Mouse (Mus musculus): ENCODE results near the gene Gm13276. TPM values are rescaled to one million over a fixed set of nuclear protein-coding genes. Genes with fewer than 3 reads are reported as not detected.
"Not testable (repeated sequence)": the region's sequence is repeated elsewhere in the genome, so short reads cannot be mapped to it uniquely, and the experiment has no call there.

Gene Gm13276
- total RNA-seq (2021) = not detected
- long read RNA-seq, experiment 1 = 0 reads
- long read RNA-seq, experiment 2 = 0 reads

DNA sequence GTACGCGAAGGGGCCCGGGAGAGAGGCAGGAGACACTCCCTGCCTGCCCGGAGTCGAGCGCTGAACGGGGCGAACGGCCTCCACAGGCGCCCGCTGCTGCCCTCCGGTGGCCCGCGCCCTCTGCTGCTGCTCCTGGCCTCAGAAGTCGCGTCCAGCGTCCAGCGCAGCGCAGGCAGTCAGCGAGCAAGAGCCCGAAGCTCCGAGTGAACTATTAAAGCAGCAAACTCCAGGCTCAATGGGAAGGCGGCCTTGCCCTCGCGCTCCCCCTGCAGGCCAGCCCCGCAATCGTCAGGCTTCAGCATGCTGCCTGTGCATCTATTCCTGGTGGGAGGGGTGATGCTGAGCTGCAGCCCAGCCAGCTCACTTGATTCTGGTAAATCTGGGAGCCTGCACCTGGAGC lies at the start of gene Gm13276:
Gm13276 (plus strand) TSS at position 301 of the 400 bp plus-strand sequence.
- DNase-seq (ENCODE audit: low spot score in 2 of 2) = not testable (repeated sequence)

DNA sequence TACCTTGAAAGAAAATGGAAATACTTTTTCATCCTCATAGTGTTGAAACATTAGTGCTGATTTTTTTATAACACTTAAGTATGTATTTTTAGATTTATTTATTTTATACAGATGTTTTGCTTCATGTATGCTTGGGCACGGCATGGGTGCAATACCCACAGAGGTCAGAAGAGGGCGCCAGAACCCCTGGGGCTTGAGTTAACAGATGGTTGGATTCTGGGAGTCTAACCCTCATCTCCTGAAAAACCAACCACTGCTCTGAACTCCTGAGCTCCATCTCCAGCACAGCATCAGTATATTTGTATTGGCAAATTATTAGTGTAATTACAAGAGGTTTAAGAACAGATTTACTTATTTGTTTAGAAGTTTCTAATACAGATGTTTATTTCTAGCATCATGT lies 47.0 kb upstream of the Gm13276 start:
- peak; percentile 55 to 69 for DNase-seq (ENCODE audit: low spot score in 2 of 2)

DNA sequence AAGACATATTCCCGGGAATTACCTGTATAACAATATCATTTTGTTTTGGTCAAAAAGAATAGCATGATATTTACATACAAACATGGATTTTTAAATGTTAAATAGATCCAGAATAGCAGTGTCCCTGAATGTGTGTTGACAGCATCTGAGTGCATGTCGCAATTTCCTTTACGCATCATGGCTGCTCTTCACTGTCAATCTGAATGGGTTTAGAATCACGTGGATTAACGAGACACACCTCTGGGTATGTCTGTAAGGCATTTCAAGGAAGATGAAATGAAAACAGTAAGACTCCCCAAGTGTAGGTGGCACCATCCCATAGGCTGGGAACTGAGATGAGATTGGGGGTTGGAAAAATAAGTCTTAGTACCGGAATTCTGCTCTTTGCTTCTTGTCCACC lies 46.5 kb upstream of the Gm13276 start:
- no peak for DNase-seq (ENCODE audit: low spot score in 2 of 2)

DNA sequence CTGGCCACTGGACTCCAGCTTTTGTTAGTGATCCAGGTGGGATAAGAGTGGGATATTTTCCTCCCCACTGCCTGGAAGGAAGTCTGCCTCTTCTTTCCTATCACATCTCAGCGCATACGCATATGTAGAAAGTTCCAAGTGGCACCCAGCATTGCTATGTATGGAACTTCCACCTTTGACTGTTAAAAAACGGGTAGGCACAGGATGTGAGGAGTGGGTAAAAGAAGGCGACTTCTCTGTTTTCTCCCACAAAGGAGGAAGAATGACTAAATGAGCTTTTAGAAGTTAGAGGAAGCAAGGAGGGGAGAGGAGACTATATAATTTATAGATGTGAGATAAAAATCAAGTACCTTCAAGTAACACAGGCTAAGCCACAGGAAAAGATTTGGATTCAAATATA lies 44.1 kb upstream of the Gm13276 start:
- DNase-seq (ENCODE audit: low spot score in 2 of 2) = no peak

DNA sequence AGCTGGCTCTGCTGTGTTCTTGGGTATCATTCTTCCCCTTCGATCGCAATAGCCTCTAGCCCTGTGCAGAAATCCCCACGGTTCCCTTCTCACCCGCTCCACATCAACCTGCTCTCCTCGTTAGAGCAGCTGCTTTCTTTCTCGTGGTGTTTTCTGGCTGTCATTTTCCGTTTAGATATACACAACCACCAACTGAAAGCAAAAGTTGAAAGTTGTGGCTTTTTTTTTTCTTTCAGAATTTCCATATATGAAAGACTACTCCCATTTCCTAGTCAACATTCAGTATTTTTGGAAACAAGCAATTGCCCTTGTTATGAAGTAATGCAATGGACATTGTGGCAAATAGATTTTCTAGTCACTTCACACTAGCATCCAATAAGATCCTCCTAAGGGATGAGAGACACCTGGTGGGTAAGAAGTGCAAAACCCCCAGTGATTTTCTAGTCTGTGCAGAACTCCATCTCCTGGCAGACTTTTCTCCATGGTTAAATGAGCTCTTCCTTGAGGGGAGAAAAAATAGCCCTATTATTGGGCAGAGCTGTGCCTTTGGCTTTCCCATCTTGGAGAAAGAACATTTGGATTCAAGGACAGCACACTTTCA lies 42.6 kb upstream of the Gm13276 start:
- DNase-seq (ENCODE audit: low spot score in 2 of 2) = no peak

DNA sequence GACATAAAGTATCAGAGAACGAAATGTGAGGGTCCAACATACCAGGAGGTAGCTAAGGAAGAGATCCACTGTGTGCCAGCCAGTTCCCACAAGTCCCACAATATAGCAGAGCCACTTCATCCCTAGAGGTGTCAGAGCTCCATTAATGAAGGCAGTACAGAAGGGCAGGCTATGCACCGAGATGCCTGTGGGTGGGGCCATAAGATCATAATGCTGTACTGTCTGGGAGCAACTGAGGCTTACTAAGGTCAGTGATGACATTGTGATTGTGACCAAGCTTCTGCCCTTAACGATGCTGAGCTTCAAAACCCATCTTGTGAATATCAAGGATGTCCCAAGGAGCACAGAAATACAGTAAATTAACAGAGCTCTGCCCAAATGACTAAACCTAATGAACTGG lies 41.3 kb upstream of the Gm13276 start:
- no peak for DNase-seq (ENCODE audit: low spot score in 2 of 2)

DNA sequence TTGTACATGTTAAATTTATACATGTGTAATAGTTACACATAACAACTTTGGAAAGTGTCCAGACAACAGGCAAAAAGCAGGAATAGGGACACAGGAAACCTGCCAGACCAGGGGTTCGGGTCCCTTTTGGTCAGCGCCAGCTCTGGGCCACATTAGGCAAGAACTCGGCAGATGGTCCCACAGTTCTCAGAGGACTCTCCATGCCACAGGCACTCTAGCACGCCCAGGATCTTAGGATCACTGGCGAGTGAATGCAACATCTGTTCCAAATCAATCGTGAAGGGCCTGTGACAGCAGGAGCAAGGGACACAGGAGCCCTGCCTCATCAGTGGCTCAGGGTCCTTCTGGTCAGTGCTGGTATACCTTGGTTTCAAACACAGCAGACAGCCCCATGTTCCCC lies 35.6 kb upstream of the Gm13276 start:
- DNase-seq (ENCODE audit: low spot score in 2 of 2) = no peak

DNA sequence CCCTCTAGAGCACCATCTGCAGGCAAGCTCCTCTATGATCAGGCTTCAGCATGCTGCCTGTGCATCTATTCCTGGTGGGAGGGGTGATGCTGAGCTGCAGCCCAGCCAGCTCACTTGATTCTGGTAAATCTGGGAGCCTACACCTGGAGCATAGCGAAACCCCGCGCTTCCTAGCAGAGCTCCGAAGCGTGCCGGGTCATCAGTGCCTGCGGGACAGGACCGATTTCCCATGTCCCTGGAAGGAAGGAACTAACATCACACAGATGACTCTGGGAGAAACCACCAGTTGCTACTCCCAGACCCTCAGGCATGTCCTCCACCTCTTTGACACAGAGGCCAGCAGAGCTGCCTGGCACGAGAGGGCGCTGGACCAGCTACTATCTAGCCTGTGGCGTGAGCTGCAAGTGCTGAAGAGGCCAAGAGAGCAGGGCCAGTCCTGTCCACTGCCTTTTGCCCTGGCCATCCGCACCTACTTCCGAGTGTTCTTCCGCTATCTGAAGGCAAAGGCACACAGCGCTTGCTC lies 30.6 kb upstream of the Gm13276 start, which contains the start of gene Gm13271:
Gm13271 (plus strand) TSS at position 51 of the 523 bp plus-strand sequence.
- DNase-seq (ENCODE audit: low spot score in 2 of 2) = peak; percentile 68 to 69

DNA sequence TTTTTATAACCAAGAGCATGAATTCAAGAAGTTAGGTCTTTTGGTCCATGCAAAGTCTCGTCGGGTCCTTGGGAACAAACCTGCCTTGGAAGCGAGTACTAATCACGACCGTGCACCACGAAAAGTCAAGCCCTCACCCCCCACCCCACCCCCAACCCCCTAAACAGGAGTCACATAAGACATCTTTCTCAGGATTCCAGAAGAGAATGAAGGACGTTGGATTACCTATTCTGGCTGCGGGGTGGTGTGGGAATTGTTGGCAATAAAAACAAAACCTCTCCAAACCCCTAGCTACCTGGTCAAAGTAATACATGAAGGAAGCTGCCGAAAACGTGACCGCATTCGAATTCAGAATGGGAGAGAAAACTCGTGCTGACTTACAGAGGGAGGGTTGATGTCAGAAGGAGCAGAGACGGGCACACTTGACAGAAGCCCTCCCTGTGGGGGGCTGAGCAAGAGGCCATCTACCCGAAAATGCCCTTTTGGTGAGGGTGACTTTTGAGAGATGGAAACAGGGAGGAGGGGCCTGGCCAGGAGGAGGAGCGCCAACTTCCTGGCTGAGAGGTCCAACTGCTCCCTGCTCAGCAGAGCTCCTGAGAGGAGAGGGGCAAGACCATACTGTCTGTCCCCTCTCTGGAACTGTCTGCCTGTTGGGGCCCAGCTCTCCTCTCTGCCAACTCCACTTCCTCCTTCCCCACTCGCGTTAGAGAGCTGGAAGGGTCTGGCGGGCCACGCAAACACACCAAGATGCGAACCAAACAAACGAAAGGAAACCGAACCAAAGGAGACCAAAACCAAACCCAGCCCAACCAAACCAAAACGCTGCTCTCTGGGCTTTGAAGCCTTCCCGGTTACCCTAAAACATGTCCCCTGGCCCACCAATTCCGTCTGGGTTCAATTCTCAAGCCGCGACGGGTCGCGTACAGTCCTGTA lies 28.7 kb upstream of the Gm13276 start:
- peak in 1 of 2 experiments; percentile 10 for DNase-seq (ENCODE audit: low spot score in 2 of 2)

DNA sequence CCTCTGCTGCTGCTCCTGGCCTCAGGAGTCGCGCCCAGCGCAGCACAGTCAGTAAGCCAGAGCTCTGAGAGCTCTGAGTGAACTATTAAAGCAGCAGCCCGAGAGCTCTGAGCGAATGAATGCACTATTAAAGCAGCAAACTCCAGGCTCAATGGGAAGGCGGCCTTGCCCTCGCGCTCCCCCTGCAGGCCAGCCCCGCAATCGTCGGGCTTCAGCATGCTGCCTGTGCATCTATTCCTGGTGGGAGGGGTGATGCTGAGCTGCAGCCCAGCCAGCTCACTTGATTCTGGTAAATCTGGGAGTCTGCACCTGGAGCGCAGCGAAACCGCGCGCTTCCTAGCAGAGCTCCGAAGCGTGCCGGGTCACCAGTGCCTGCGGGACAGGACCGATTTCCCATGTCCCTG lies 27.9 kb upstream of the Gm13276 start:
- peak; percentile 81 to 83 for DNase-seq (ENCODE audit: low spot score in 2 of 2)

DNA sequence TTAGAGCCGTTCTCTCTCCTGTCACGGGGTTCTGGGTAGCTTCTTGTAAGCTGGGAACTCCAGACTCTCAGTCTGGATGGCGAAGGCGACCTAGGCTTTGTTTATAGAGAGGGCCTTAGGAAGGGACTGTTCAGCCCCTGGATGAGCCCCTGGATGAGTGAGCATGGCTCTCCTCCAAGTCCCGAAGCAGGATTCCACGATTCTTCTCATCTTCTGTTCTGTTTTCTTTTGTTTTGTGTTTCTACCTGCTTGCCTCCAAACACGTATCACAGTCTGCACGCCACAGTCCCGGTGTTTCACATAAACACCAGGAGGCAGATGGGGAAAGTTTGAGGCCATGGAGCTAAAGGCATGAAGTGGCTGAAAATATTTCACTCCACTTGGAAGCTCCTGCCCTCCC lies 26.8 kb upstream of the Gm13276 start:
- DNase-seq (ENCODE audit: low spot score in 2 of 2) = not testable (repeated sequence)

DNA sequence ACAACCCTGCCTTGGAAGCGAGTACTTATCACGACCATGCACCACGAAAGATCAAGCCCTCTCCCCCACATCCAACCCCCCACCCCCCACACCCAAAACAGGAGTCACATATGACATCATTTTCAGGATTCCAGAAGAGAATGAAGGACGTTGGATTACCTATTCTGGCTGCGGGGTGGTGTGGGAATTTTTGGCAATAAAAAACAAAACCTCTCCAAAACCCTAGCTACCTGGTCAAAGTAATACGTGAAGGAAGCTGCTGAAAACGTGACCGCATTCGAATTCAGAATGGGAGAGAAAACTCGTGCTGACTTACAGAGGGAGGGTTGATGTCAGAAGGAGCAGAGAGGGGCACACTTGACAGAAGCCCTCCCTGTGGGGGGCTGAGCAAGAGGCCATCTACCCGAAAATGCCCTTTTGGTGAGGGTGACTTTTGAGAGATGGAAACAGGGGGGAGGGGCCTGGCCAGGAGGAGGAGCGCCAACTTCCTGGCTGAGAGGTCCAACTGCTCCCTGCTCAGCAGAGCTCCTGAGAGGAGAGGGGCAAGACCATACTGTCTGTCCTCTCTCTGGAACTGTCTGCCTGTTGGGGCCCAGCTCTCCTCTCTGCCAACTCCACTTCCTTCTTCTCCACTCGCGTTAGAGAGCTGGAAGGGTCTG lies 25.8 kb upstream of the Gm13276 start, which contains the start of gene Gm13283:
Gm13283 (plus strand) TSS at position 510 of the 659 bp plus-strand sequence.
- DNase-seq (ENCODE audit: low spot score in 2 of 2) = peak; percentile 42 to 47

DNA sequence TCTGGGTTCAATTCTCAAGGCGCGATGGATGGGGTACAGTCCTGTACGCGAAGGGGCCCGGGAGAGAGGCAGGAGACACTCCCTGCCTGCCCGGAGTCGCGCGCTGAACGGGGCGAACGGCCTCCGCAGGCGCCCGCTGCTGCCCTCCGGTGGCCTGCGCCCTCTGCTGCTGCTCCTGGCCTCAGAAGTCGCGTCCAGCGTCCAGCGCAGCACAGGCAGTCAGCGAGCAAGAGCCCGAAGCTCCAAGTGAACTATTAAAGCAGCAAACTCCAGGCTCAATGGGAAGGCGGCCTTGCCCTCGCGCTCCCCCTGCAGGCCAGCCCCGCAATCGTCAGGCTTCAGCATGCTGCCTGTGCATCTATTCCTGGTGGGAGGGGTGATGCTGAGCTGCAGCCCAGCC lies 25.1 kb upstream of the Gm13276 start:
- peak; percentile 30 to 67 for DNase-seq (ENCODE audit: low spot score in 2 of 2)

DNA sequence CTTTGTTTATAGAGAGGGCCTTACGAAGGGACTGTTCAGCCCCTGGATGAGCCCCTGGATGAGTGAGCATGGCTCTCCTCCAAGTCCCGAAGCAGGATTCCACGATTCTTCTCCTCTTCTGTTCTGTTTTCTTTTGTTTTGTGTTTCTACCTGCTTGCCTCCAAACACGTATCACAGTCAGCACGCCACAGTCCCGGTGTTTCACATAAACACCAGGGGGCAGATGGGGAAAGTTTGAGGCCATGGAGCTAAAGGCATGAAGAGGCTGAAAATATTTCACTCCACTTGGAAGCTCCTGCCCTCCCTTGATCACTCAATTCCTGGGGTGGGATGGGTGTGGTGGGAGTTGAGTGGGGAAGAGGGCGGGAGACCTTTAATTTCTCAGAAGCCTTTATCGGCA lies 23.7 kb upstream of the Gm13276 start:
- DNase-seq (ENCODE audit: low spot score in 2 of 2) = peak; percentile 78 to 85

DNA sequence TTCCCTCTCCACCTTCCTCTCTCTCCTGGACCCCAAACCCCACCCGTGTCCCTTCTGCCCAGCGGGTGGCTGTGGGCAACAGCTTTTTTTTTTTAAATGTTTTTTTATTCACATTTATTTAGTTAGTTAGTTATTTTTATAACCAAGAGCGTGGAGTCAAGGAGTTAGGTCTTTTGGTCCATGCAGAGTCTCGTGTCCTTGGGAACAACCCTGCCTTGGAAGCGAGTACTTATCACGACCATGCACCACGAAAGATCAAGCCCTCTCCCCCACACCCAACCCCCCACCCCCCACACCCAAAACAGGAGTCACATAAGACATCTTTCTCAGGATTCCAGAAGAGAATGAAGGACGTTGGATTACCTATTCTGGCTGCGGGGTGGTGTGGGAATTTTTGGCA lies 23.2 kb upstream of the Gm13276 start:
- peak in 1 of 2 experiments; percentile 20 for DNase-seq (ENCODE audit: low spot score in 2 of 2)

DNA sequence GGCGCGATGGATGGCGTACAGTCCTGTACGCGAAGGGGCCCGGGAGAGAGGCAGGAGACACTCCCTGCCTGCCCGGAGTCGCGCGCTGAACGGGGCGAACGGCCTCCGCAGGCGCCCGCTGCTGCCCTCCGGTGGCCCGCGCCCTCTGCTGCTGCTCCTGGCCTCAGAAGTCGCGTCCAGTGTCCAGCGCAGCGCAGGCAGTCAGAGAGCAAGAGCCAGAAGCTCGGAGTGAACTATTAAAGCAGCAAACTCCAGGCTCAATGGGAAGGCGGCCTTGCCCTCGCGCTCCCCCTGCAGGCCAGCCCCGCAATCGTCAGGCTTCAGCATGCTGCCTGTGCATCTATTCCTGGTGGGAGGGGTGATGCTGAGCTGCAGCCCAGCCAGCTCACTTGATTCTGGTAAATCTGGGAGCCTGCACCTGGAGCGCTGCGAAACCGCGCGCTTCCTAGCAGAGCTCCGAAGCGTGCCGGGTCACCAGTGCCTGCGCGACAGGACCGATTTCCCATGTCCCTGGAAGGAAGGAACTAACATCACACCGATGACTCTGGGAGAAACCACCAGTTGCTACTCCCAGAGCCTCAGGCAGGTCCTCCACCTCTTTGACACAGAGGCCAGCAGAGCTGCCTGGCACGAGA lies 22.0 kb upstream of the Gm13276 start:
- peak in 1 of 2 experiments; percentile 34 for DNase-seq (ENCODE audit: low spot score in 2 of 2)

DNA sequence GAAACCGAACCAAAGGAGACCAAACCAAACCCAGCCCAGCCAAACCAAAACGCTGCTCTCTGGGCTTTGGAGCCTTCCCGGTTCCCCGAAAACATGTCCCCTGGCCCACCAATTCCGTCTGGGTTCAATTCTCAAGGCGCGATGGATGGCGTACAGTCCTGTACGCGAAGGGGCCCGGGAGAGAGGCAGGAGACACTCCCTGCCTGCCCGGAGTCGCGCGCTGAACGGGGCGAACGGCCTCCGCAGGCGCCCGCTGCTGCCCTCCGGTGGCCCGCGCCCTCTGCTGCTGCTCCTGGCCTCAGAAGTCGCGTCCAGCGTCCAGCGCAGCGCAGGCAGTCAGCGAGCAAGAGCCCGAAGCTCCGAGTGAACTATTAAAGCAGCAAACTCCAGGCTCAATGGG lies 12.0 kb upstream of the Gm13276 start, which contains the start of gene Gm13290:
Gm13290 (plus strand) TSS at position 301 of the 400 bp plus-strand sequence.
- DNase-seq (ENCODE audit: low spot score in 2 of 2) = not testable (repeated sequence)

DNA sequence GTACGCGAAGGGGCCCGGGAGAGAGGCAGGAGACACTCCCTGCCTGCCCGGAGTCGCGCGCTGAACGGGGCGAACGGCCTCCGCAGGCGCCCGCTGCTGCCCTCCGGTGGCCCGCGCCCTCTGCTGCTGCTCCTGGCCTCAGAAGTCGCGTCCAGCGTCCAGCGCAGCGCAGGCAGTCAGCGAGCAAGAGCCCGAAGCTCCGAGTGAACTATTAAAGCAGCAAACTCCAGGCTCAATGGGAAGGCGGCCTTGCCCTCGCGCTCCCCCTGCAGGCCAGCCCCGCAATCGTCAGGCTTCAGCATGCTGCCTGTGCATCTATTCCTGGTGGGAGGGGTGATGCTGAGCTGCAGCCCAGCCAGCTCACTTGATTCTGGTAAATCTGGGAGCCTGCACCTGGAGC lies 8.9 kb upstream of the Gm13276 start, which contains the start of gene Gm13289:
Gm13289 (plus strand) TSS at position 301 of the 400 bp plus-strand sequence.
- DNase-seq (ENCODE audit: low spot score in 2 of 2) = not testable (repeated sequence)

DNA sequence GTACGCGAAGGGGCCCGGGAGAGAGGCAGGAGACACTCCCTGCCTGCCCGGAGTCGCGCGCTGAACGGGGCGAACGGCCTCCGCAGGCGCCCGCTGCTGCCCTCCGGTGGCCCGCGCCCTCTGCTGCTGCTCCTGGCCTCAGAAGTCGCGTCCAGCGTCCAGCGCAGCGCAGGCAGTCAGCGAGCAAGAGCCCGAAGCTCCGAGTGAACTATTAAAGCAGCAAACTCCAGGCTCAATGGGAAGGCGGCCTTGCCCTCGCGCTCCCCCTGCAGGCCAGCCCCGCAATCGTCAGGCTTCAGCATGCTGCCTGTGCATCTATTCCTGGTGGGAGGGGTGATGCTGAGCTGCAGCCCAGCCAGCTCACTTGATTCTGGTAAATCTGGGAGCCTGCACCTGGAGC lies 6.0 kb upstream of the Gm13276 start, which contains the start of gene Gm13272:
Gm13272 (plus strand) TSS at position 301 of the 400 bp plus-strand sequence.
- not testable (repeated sequence) for DNase-seq (ENCODE audit: low spot score in 2 of 2)

DNA sequence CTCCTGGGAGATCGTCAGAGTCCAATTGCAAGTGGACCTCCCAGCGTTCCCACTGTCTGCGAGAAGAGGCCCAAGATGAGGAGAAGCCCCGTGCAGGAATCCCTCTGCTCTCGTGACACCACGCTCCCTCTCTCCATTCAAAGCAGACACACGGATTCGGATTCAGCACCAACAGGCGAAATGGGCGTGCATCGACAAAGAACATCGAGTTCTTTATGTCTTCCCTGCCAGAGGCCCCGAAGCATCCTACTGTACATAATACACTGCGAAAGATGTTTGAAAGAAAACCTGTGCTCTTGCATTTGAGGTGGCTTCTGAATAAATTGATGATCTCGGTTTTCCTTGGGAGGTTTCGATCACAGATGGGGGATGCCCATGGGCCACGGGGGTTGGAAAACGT lies 5.2 kb upstream of the Gm13276 start:
- peak in 1 of 2 experiments; percentile 14 for DNase-seq (ENCODE audit: low spot score in 2 of 2)

Data from gastrocnemius, postnatal 4 days (tissue).